Mouse (Mus musculus): ENCODE results near the gene Gm3402.

DNA sequence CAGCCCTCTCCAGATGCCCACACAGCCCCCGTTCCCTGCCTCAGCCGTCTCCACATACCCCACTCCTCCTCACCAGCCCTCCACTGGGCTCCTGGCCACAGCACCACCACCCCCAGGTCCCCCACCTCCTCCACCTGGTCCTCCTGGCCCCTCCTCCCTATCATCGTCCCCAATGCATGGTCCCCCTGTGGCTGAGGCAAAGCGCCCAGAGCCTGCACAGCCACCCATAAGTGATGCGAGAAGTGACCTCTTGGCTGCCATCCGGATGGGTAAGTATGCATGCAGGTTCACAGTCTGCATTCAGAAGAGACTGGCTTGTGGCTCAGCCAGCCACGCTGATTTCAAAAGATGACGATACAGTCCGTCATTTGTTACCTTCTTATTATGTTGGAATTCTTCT is 45.6 kb upstream of the Gm3402 start:
- no peak for TF ChIP-seq CTCF (IDR thresholded peaks at IDR 0.05 in 2 of 3, conservative IDR thresholded peaks at IDR 0.05 in 1 of 3; ENCODE audit: control insufficient read depth in 1 of 3, insufficient read depth in 1 of 3, low read depth in 2 of 3, low read length in 3 of 3, poor library complexity in 1 of 3, severe bottlenecking in 1 of 3)
- no peak for TF ChIP-seq POLR2A (IDR thresholded peaks at IDR 0.05; ENCODE audit: control insufficient read depth in 1 of 2, insufficient read depth in 1 of 2, low read depth in 1 of 2, low read length in 2 of 2, poor library complexity in 1 of 2)
- TF ChIP-seq ZC3H11A (IDR thresholded peaks at IDR 0.05; ENCODE audit: low read depth, low read length): no peak
- TF ChIP-seq ZNF384 (IDR thresholded peaks at IDR 0.05; ENCODE audit: low read depth, low read length): no peak
- TF ChIP-seq EP300 (IDR thresholded peaks at IDR 0.05; ENCODE audit: low read depth in 1 of 2, low read length in 2 of 2): no peak
- TF ChIP-seq KAT2A (conservative IDR thresholded peaks at IDR 0.05; ENCODE audit: low read depth, low read length): no peak
- no peak for TF ChIP-seq ETS1 (IDR thresholded peaks at IDR 0.05; ENCODE audit: low read depth, low read length)
- TF ChIP-seq GATA1 (IDR thresholded peaks at IDR 0.05; ENCODE audit: low read depth, low read length): no peak
